Comparison of ENCODE assay signal across 8 mouse cellular contexts in the genomic region with DNA sequence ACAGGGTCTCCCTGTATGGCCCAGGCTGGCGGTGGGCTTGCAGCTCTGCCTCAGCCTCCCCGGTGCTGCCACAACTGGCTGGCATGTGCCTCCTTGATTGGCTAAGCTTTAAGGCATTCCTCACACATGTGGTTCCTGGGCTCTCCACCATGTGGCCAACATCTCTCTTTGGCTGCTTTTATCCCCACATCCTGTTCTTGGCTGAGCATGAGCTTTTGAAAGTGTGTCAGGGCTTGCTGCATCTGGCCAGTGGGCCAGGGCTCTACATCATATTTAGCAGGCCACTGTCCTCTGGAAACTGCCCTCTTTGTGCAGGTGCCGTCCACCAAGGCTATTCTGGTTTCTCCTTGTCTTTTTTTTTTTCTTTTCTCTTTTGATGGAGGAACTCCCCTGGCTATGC. TPM values are rescaled to one million over a fixed set of nuclear protein-coding genes. Genes with fewer than 3 reads are reported as not detected.
DNase-seq lines count a peak whose midpoint lies in the region; ATAC-seq and TF ChIP-seq lines count a peak whose summit lies in the region.

No protein-coding gene starts in this region.

- WGBS in spleen, adult 2 months = 51% methylated on average over 3 of the region's 3 CpGs
- WGBS in embryonic facial prominence, embryonic 12.5 days = 51% methylated on average over 3 of the region's 3 CpGs
- WGBS in heart, postnatal 0 days = 62% methylated on average over 3 of the region's 3 CpGs
- WGBS in liver, postnatal 0 days (ENCODE audit: insufficient replicate concordance) = 53% methylated on average over 3 of the region's 3 CpGs

- TF ChIP-seq CTCF in spleen, adult 2 months (IDR thresholded peaks at IDR 0.05; ENCODE audit: extremely low read depth, insufficient read depth, insufficient read length, insufficient replicate concordance) = no peak
- 0 out of 2 replicates have a peak, but pooled peaks have one; percentile 8 for TF ChIP-seq CTCF in heart, postnatal 0 days (IDR thresholded peaks at IDR 0.05; ENCODE audit: low read depth)
- TF ChIP-seq CTCF in liver, postnatal 0 days (IDR thresholded peaks at IDR 0.05; ENCODE audit: low read depth) = peak; percentile 43

- peak overlapping the region; percentile 98 for H3K4me2 ChIP-seq in embryonic facial prominence, embryonic 12.5 days (replicated peaks)
- H3K4me2 ChIP-seq in heart, postnatal 0 days (ENCODE audit: low read depth, low read length) = peak overlapping the region; percentile 93
- peak overlapping the region; percentile 98 for H3K4me2 ChIP-seq in liver, postnatal 0 days (ENCODE audit: low read depth, low read length)

- TF ChIP-seq EP300 in heart, postnatal 0 days (IDR thresholded peaks at IDR 0.05; ENCODE audit: low read depth) = no peak
- TF ChIP-seq EP300 in liver, postnatal 0 days (IDR thresholded peaks at IDR 0.05; ENCODE audit: low read depth) = 0 out of 2 replicates have a peak, but pooled peaks have one; percentile 28

- H3K4me1 ChIP-seq in spleen, adult 2 months (ENCODE audit: control insufficient read depth, insufficient read depth, insufficient read length) = peaks cover 4% of the 10 kb centered on the region
- H3K4me1 ChIP-seq in embryonic facial prominence, embryonic 12.5 days = peaks cover 34% of the 10 kb centered on the region
- peaks cover 13% of the 10 kb centered on the region; the same call in 1 of the 2 replicates for H3K4me1 ChIP-seq in heart, postnatal 0 days (ENCODE audit: control insufficient read depth, insufficient read depth)
- H3K4me1 ChIP-seq in liver, postnatal 0 days (ENCODE audit: insufficient read depth) = peaks cover 35% of the 10 kb centered on the region

- no peak overlapping the region for H3K4me3 ChIP-seq in spleen, adult 2 months (ENCODE audit: extremely low read depth, insufficient read depth, insufficient read length)
- peak overlapping the region; percentile 87 for H3K4me3 ChIP-seq in embryonic facial prominence, embryonic 12.5 days
- no peak overlapping the region for H3K4me3 ChIP-seq in heart, postnatal 0 days (ENCODE audit: low read depth, low read length)
- H3K4me3 ChIP-seq in liver, postnatal 0 days (ENCODE audit: low read depth, low read length) = peak overlapping the region; percentile 90

- no peaks in the 10 kb centered on the region for H3K9me3 ChIP-seq in embryonic facial prominence, embryonic 12.5 days
- H3K9me3 ChIP-seq in heart, postnatal 0 days (replicated peaks; ENCODE audit: control insufficient read depth, low read length) = no peaks in the 10 kb centered on the region
- H3K9me3 ChIP-seq in liver, postnatal 0 days (ENCODE audit: low read length) = no peaks in the 10 kb centered on the region

- H3K9ac ChIP-seq in embryonic facial prominence, embryonic 12.5 days = peak overlapping the region; percentile 84
- H3K9ac ChIP-seq in heart, postnatal 0 days (replicated peaks; ENCODE audit: low read depth, low read length) = no peak overlapping the region
- H3K9ac ChIP-seq in liver, postnatal 0 days (replicated peaks) = peak overlapping the region; percentile 86

- no peak for DNase-seq in spleen, adult 2 months (ENCODE audit: low read depth in 1 of 2, low spot score in 2 of 2)
- no peak for DNase-seq in spleen, adult 18-20 months
- no peak for DNase-seq in heart, postnatal 0 days (ENCODE audit: low spot score)
- DNase-seq in liver, postnatal 0 days = peak; percentile 42
- DNase-seq in ovary, adult 18-20 months (ENCODE audit: low spot score) = no peak
- DNase-seq in layer of hippocampus, adult 9-11 months = no peak
- no peak for DNase-seq in adrenal gland, postnatal 10 days

- no peak for ATAC-seq in embryonic facial prominence, embryonic 12.5 days (ENCODE audit: insufficient number of reproducible peaks, insufficient read depth, low FRiP score, low TSS enrichment)
- ATAC-seq in heart, postnatal 0 days (ENCODE audit: insufficient read depth, low read depth) = no peak
- ATAC-seq in liver, postnatal 0 days = no peak

- TF ChIP-seq POLR2A in spleen, adult 2 months (IDR thresholded peaks at IDR 0.05; ENCODE audit: low read depth, low read length) = no peak

- peaks cover 11% of the 10 kb centered on the region; the same call in 1 of the 2 replicates for H3K36me3 ChIP-seq in spleen, adult 2 months (ENCODE audit: control insufficient read depth, insufficient read depth, low read length)
- H3K36me3 ChIP-seq in embryonic facial prominence, embryonic 12.5 days = peaks cover 19% of the 10 kb centered on the region
- H3K36me3 ChIP-seq in heart, postnatal 0 days (replicated peaks; ENCODE audit: control insufficient read depth, insufficient read depth, low read length) = peaks cover 17% of the 10 kb centered on the region
- H3K36me3 ChIP-seq in liver, postnatal 0 days (replicated peaks; ENCODE audit: insufficient read depth, low read length) = peaks cover 19% of the 10 kb centered on the region

- peak overlapping the region; percentile 7 for H3K27ac ChIP-seq in spleen, adult 2 months (ENCODE audit: insufficient read depth, low read length)
- peak overlapping the region; percentile 38; the same call in 1 of the 2 replicates for H3K27ac ChIP-seq in embryonic facial prominence, embryonic 12.5 days
- no peak overlapping the region for H3K27ac ChIP-seq in heart, postnatal 0 days (ENCODE audit: low read depth)
- peak overlapping the region; percentile 98 for H3K27ac ChIP-seq in liver, postnatal 0 days (ENCODE audit: low read depth)

- H3K27me3 ChIP-seq in spleen, adult 2 months (ENCODE audit: control insufficient read depth, insufficient read depth, low read length) = no peaks in the 10 kb centered on the region
- no peaks in the 10 kb centered on the region for H3K27me3 ChIP-seq in embryonic facial prominence, embryonic 12.5 days
- no peaks in the 10 kb centered on the region for H3K27me3 ChIP-seq in heart, postnatal 0 days (ENCODE audit: control insufficient read depth, insufficient read depth, low read length)
- no peaks in the 10 kb centered on the region for H3K27me3 ChIP-seq in liver, postnatal 0 days (ENCODE audit: insufficient read depth, low read length)

RNA-seq across cellular contexts. Expression of a gene that starts 1.2 kb away (rescaled TPM):
- 127 and 130 TPM in 2 replicates for polyA plus RNA-seq in spleen, adult 2 months (2012; rRNA removed)
- polyA plus RNA-seq in embryonic facial prominence, embryonic 12.5 days (2016; fragmentation: Nextera tagmentation; extraction: Ambion mirVana) = 52.0 and 53.0 TPM in 2 replicates
- 35.7 and 44.4 TPM in 2 replicates for total RNA-seq in heart, postnatal 0 days (2014; rRNA removed; ENCODE audit: low replicate concordance)
- 23.3 and 24.2 TPM in 2 replicates for polyA plus RNA-seq in heart, postnatal 0 days (2015; fragmentation: Nextera tagmentation; extraction: Ambion mirVana)
- polyA plus RNA-seq in liver, postnatal 0 days (2015; fragmentation: Nextera tagmentation; extraction: Ambion mirVana) = 27.6 and 27.7 TPM in 2 replicates
- total RNA-seq in adrenal gland, postnatal 10 days (2021) = 10 to 100 TPM; 25.3 to 39.8 TPM

RNA-seq across cellular contexts. Expression of a gene that starts 1.3 kb away (rescaled TPM):
- 84.0 and 103 TPM in 2 replicates for polyA plus RNA-seq in spleen, adult 2 months (2012; rRNA removed)
- polyA plus RNA-seq in embryonic facial prominence, embryonic 12.5 days (2016; fragmentation: Nextera tagmentation; extraction: Ambion mirVana) = 314 and 329 TPM in 2 replicates
- 71.8 and 118 TPM in 2 replicates for total RNA-seq in heart, postnatal 0 days (2014; rRNA removed; ENCODE audit: low replicate concordance)
- 160 and 162 TPM in 2 replicates for polyA plus RNA-seq in heart, postnatal 0 days (2015; fragmentation: Nextera tagmentation; extraction: Ambion mirVana)
- polyA plus RNA-seq in liver, postnatal 0 days (2015; fragmentation: Nextera tagmentation; extraction: Ambion mirVana) = 104 and 108 TPM in 2 replicates
- total RNA-seq in adrenal gland, postnatal 10 days (2021) = 10 to 100 TPM; 35.3 to 37.8 TPM

RNA-seq across cellular contexts. Expression of a gene that starts 12.4 kb away (rescaled TPM):
- 0.02 TPM in 2 replicates for polyA plus RNA-seq in spleen, adult 2 months (2012; rRNA removed)
- 1.7 and 2.1 TPM in 2 replicates for polyA plus RNA-seq in embryonic facial prominence, embryonic 12.5 days (2016; fragmentation: Nextera tagmentation; extraction: Ambion mirVana)
- total RNA-seq in heart, postnatal 0 days (2014; rRNA removed; ENCODE audit: low replicate concordance) = 0.92 and 4.2 TPM in 2 replicates
- polyA plus RNA-seq in heart, postnatal 0 days (2015; fragmentation: Nextera tagmentation; extraction: Ambion mirVana) = 1.1 and 1.5 TPM in 2 replicates
- polyA plus RNA-seq in liver, postnatal 0 days (2015; fragmentation: Nextera tagmentation; extraction: Ambion mirVana) = not detected in 2 replicates
- total RNA-seq in adrenal gland, postnatal 10 days (2021) = 1 to 10 TPM in 1 of 2 experiments, under 1 TPM in 1; 0.99 to 1.5 TPM

RNA-seq across cellular contexts. Expression of a gene that starts 15.4 kb away (rescaled TPM):
- polyA plus RNA-seq in spleen, adult 2 months (2012; rRNA removed) = 0.08 and 0.09 TPM in 2 replicates
- polyA plus RNA-seq in embryonic facial prominence, embryonic 12.5 days (2016; fragmentation: Nextera tagmentation; extraction: Ambion mirVana) = 0.09 and 0.10 TPM in 2 replicates
- total RNA-seq in heart, postnatal 0 days (2014; rRNA removed; ENCODE audit: low replicate concordance) = not detected in 2 replicates
- polyA plus RNA-seq in heart, postnatal 0 days (2015; fragmentation: Nextera tagmentation; extraction: Ambion mirVana) = 0.03 TPM in 1 of 2 replicates, not detected in the other
- 0.12 TPM in 2 replicates for polyA plus RNA-seq in liver, postnatal 0 days (2015; fragmentation: Nextera tagmentation; extraction: Ambion mirVana)
- under 1 TPM; 0.09 to 0.12 TPM for total RNA-seq in adrenal gland, postnatal 10 days (2021)

RNA-seq across cellular contexts. Expression of a gene that starts 29.8 kb away (rescaled TPM):
- 730 and 862 TPM in 2 replicates for polyA plus RNA-seq in spleen, adult 2 months (2012; rRNA removed)
- 1,786 and 1,871 TPM in 2 replicates for polyA plus RNA-seq in embryonic facial prominence, embryonic 12.5 days (2016; fragmentation: Nextera tagmentation; extraction: Ambion mirVana)
- 2,373 and 2,460 TPM in 2 replicates for total RNA-seq in heart, postnatal 0 days (2014; rRNA removed; ENCODE audit: low replicate concordance)
- 1,975 and 1,990 TPM in 2 replicates for polyA plus RNA-seq in heart, postnatal 0 days (2015; fragmentation: Nextera tagmentation; extraction: Ambion mirVana)
- polyA plus RNA-seq in liver, postnatal 0 days (2015; fragmentation: Nextera tagmentation; extraction: Ambion mirVana) = 1,017 and 1,029 TPM in 2 replicates
- 100 to 1,000 TPM; 700 to 820 TPM for total RNA-seq in adrenal gland, postnatal 10 days (2021)

Comparison
In these comparisons a context has a peak if more than half of its experiments do, and no peak if none do; other contexts are left out.
1. H3K4me3 ChIP-seq: peak in embryonic facial prominence, embryonic 12.5 days (single experiment) and liver, postnatal 0 days (single experiment); none in spleen, adult 2 months (single experiment) and heart, postnatal 0 days (single experiment).
2. Peak in every context shown above with its lines, with median percentiles within 50 percentile points of each other: H3K4me2 ChIP-seq.